Mouse (Mus musculus): Measurements from ENCODE around the gene Ccdc134.

DNA sequence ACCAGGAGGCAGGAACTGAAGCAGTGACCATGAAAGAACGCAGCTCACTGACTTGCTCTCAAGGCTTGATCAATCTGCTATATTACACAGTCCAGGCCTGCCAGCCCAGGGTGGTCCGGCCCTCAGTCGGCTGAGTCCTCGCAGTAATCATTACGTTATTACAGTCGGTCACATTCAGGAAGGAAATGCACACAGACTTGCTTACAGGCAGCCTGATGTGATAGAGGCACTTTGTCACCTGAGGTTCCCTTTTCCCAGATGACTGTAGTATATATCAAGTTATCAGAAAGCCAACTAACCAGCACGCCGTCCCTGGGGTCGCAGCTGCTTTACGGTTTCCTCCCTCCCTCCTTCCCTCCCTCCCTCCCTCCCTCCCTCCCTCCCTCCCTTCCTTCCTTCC is 29.2 kb downstream of the Ccdc134 start:
- no peak for TF ChIP-seq POLR2A (IDR thresholded peaks at IDR 0.05; ENCODE audit: borderline replicate concordance, low read depth, low read length)
- no peak for TF ChIP-seq CTCF (IDR thresholded peaks at IDR 0.05; ENCODE audit: low read depth, low read length)

All from bone marrow macrophage, adult 2 months (primary cell).